Mouse (Mus musculus) olfactory bulb, adult 2 months (tissue): ENCODE data around the gene Tnfsf11. TPM values are rescaled to one million over a fixed set of nuclear protein-coding genes. Genes with fewer than 3 reads are reported as not detected.

Source experiments
- H3K27ac ChIP-seq: fragments of 200-500 bp; 2 replicates; pipeline ENCODE4 v1.5.1; 2012; ENCODE audit warnings: low read depth, low read length; ENCODE audit not compliant: insufficient read depth
- H3K4me1 ChIP-seq: fragments of 200-500 bp; 2 replicates; pipeline ENCODE4 v1.6.1; 2012; ENCODE audit warnings: low read length; ENCODE audit not compliant: control insufficient read depth, insufficient read depth
- H3K4me3 ChIP-seq: fragments of 200-500 bp; 2 replicates; pipeline ENCODE4 v1.5.1; 2012; ENCODE audit warnings: mild to moderate bottlenecking, low read depth, low read length, moderate library complexity; ENCODE audit not compliant: insufficient read depth
- CTCF ChIP-seq: fragments of 200-500 bp; IDR thresholded peaks from 2 replicates; pipeline ENCODE4 v1.5.1; 2012; ENCODE audit warnings: low read depth, mild to moderate bottlenecking, low read length, moderate library complexity; ENCODE audit not compliant: insufficient read depth
- POLR2A ChIP-seq: fragments of 200-500 bp; IDR thresholded peaks from 2 replicates; pipeline ENCODE4 v1.6.1; 2012; ENCODE audit warnings: mild to moderate bottlenecking, low read depth, low read length, moderate library complexity; ENCODE audit not compliant: insufficient read depth
- WGBS: fragments of 180-500 bp; shearing (Covaris S2); methylation state at CpG from one replicate; pipeline ENCODE4 v1.1.7; 2018; 5-methylcytosine and 5-hydroxymethylcytosine counted together
- polyA plus RNA-seq: library from polyadenylated mRNA; stranded (reverse); fragments of >200 nt; gene quantifications from 2 replicates; pipeline ENCODE4 v1.2.4, GENCODE M21; 2012; ENCODE audit warnings: low replicate concordance; ENCODE audit not compliant: missing spikeins, insufficient read depth, insufficient read length

The Tnfsf11 gene
- polyA plus RNA-seq, result not detected in 2 replicates

- Histone ChIP-seq H3K4me1 (peaks cover 8% of the 10 kb centered on the region), H3K4me3 (peak within 1 kb of the TSS; percentile 40), H3K27ac (no peak within 1 kb of the TSS)
- TF ChIP-seq POLR2A, result no peak
- TF ChIP-seq CTCF, result no peak
- 2% methylated on average over 51 of the region's 51 CpGs for WGBS
Measured at GRCm38 (mm10) chr14:78307286-78308237, at the start of gene Tnfsf11. TSS of gene Tnfsf11 (minus strand) at chr14:78308043.

GRCm38 (mm10) chr14:78356764-78357163 lies 48.9 kb upstream of the Tnfsf11 start:
- no peaks in the 10 kb centered on the region for H3K4me1 ChIP-seq
- WGBS, result 57% methylated on average over 8 of the region's 8 CpGs
- TF ChIP-seq CTCF (no peak), POLR2A (no peak)
- no peak overlapping the region for H3K27ac ChIP-seq
- no peak overlapping the region for H3K4me3 ChIP-seq

GRCm38 (mm10) chr14:78355381-78355780 lies 47.5 kb upstream of the Tnfsf11 start:
- WGBS, result 92% methylated on average over 4 of the region's 4 CpGs
- H3K27ac ChIP-seq, result no peak overlapping the region
- no peaks in the 10 kb centered on the region for H3K4me1 ChIP-seq
- TF ChIP-seq POLR2A (no peak), CTCF (no peak)
- no peak overlapping the region for H3K4me3 ChIP-seq

- H3K4me1 ChIP-seq, result no peaks in the 10 kb centered on the region
- no peak overlapping the region for H3K27ac ChIP-seq
- WGBS, result 50% methylated on average over 4 of the region's 4 CpGs
- H3K4me3 ChIP-seq, result no peak overlapping the region
- TF ChIP-seq CTCF (no peak), POLR2A (no peak)
Measured at GRCm38 (mm10) chr14:78352865-78353264, 45.0 kb upstream of the Tnfsf11 start.

GRCm38 (mm10) chr14:78351544-78351943 lies 43.7 kb upstream of the Tnfsf11 start:
- Histone ChIP-seq H3K4me1 (no peaks in the 10 kb centered on the region), H3K27ac (no peak overlapping the region), H3K4me3 (no peak overlapping the region)
- 92% methylated on average over 7 of the region's 7 CpGs for WGBS
- no peak for TF ChIP-seq POLR2A
- TF ChIP-seq CTCF, result no peak

- Histone ChIP-seq H3K4me3 (no peak overlapping the region), H3K4me1 (no peaks in the 10 kb centered on the region), H3K27ac (no peak overlapping the region)
- 94% methylated on average over 2 of the region's 2 CpGs for WGBS
- TF ChIP-seq POLR2A (no peak), CTCF (no peak)
Measured at GRCm38 (mm10) chr14:78347715-78348114, 39.9 kb upstream of the Tnfsf11 start.

- H3K27ac ChIP-seq, result no peak overlapping the region
- 70% methylated on average over 8 of the region's 8 CpGs for WGBS
- H3K4me1 ChIP-seq, result no peaks in the 10 kb centered on the region
- no peak overlapping the region for H3K4me3 ChIP-seq
- no peak for TF ChIP-seq POLR2A
- no peak for TF ChIP-seq CTCF
Measured at GRCm38 (mm10) chr14:78343007-78343406, 35.2 kb upstream of the Tnfsf11 start.

- TF ChIP-seq CTCF (no peak), POLR2A (no peak)
- Histone ChIP-seq H3K27ac (no peak overlapping the region), H3K4me3 (no peak overlapping the region), H3K4me1 (no peaks in the 10 kb centered on the region)
- WGBS, result 87% methylated on average over 4 of the region's 4 CpGs
Measured at GRCm38 (mm10) chr14:78342146-78342545, 34.3 kb upstream of the Tnfsf11 start.

GRCm38 (mm10) chr14:78333341-78333740 lies 25.5 kb upstream of the Tnfsf11 start:
- TF ChIP-seq CTCF (no peak), POLR2A (no peak)

More at GRCm38 (mm10) chr14:78333341-78333740, 25.5 kb upstream of the Tnfsf11 start:
- Histone ChIP-seq H3K4me3 (no peak overlapping the region), H3K27ac (no peak overlapping the region), H3K4me1 (no peaks in the 10 kb centered on the region)
- WGBS, result 93% methylated on average over 3 of the region's 3 CpGs
